Mouse (Mus musculus): Measurements from ENCODE around the gene Ppan. TPM values are rescaled to one million over a fixed set of nuclear protein-coding genes. Genes with fewer than 3 reads are reported as not detected.

The Ppan gene
- total and polyA plus RNA-seq, 2 experiments from 2014 or later, result 16.9 to 17.4 TPM

GRCm38 (mm10) chr9:20895382-20895781 lies 7.4 kb downstream of the Ppan start:
- Histone ChIP-seq H3K4me2 (ENCODE audit: low read depth, low read length) (no peak overlapping the region), H3K4me1 (ENCODE audit: control insufficient read depth, insufficient read depth) (peaks cover 10% of the 10 kb centered on the region), H3K27ac (ENCODE audit: low read depth) (no peak overlapping the region), H3K4me3 (ENCODE audit: low read depth, low read length) (no peak overlapping the region), H3K36me3 (replicated peaks; ENCODE audit: control insufficient read depth, insufficient read depth, low read length) (peaks cover 68% of the 10 kb centered on the region), H3K27me3 (ENCODE audit: control insufficient read depth, insufficient read depth, low read length) (no peaks in the 10 kb centered on the region), H3K9me3 (replicated peaks; ENCODE audit: control insufficient read depth, low read length) (no peaks in the 10 kb centered on the region), H3K9ac (replicated peaks; ENCODE audit: low read depth, low read length) (no peak overlapping the region)
- 90% methylated on average over 9 of the region's 9 CpGs for WGBS
- DNase-seq (ENCODE audit: low spot score) (no peak), ATAC-seq (ENCODE audit: insufficient read depth, low read depth) (no peak)
- TF ChIP-seq CTCF (IDR thresholded peaks at IDR 0.05; ENCODE audit: low read depth), result no peak
- no peak for TF ChIP-seq EP300 (IDR thresholded peaks at IDR 0.05; ENCODE audit: low read depth)

- H3K9me3 ChIP-seq (replicated peaks; ENCODE audit: control insufficient read depth, low read length), result no peaks in the 10 kb centered on the region
- H3K4me3 ChIP-seq (ENCODE audit: low read depth, low read length), result peak overlapping the region; percentile 93
- ATAC-seq (ENCODE audit: insufficient read depth, low read depth) (peak; percentile 36), DNase-seq (ENCODE audit: low spot score) (no peak)
- H3K36me3 ChIP-seq (replicated peaks; ENCODE audit: control insufficient read depth, insufficient read depth, low read length), result peaks cover 42% of the 10 kb centered on the region
- TF ChIP-seq EP300 (IDR thresholded peaks at IDR 0.05; ENCODE audit: low read depth) (no peak), CTCF (IDR thresholded peaks at IDR 0.05; ENCODE audit: low read depth) (no peak)
- peaks cover 10% of the 10 kb centered on the region for H3K4me1 ChIP-seq (ENCODE audit: control insufficient read depth, insufficient read depth)
- 3% methylated on average over 36 of the region's 39 CpGs for WGBS
- H3K27ac ChIP-seq (ENCODE audit: low read depth), result peak overlapping the region; percentile 64
- H3K9ac ChIP-seq (replicated peaks; ENCODE audit: low read depth, low read length), result peak overlapping the region; percentile 95
- no peaks in the 10 kb centered on the region for H3K27me3 ChIP-seq (ENCODE audit: control insufficient read depth, insufficient read depth, low read length)
- peak overlapping the region; percentile 97 for H3K4me2 ChIP-seq (ENCODE audit: low read depth, low read length)
These were observed 9.9 kb downstream of the Ppan start for GRCm38 (mm10) chr9:20897736-20898510.

GRCm38 (mm10) chr9:20898511-20899073 lies 10.6 kb downstream of the Ppan start, which contains the start of gene Eif3g:
Eif3g (minus strand) TSS chr9:20898623.
- Histone ChIP-seq H3K27me3 (ENCODE audit: control insufficient read depth, insufficient read depth, low read length) (no peaks in the 10 kb centered on the region), H3K36me3 (replicated peaks; ENCODE audit: control insufficient read depth, insufficient read depth, low read length) (peaks cover 37% of the 10 kb centered on the region), H3K4me2 (ENCODE audit: low read depth, low read length) (peak within 1 kb of the TSS; percentile 97), H3K9ac (replicated peaks; ENCODE audit: low read depth, low read length) (peak within 1 kb of the TSS; percentile 95), H3K4me3 (ENCODE audit: low read depth, low read length) (peak within 1 kb of the TSS; percentile 93), H3K9me3 (replicated peaks; ENCODE audit: control insufficient read depth, low read length) (no peaks in the 10 kb centered on the region), H3K27ac (ENCODE audit: low read depth) (peak within 1 kb of the TSS; percentile 64), H3K4me1 (ENCODE audit: control insufficient read depth, insufficient read depth) (peaks cover 10% of the 10 kb centered on the region)
- 3% methylated on average over 34 of the region's 34 CpGs for WGBS
- peak; percentile 88 for DNase-seq (ENCODE audit: low spot score)
- ATAC-seq (ENCODE audit: insufficient read depth, low read depth), result peak; percentile 84
- TF ChIP-seq CTCF (IDR thresholded peaks at IDR 0.05; ENCODE audit: low read depth), result peak; percentile 89
- TF ChIP-seq EP300 (IDR thresholded peaks at IDR 0.05; ENCODE audit: low read depth), result no peak

- Histone ChIP-seq H3K27me3 (ENCODE audit: control insufficient read depth, insufficient read depth, low read length) (no peaks in the 10 kb centered on the region), H3K27ac (ENCODE audit: low read depth) (peak overlapping the region; percentile 3; the same call in 1 of the 2 replicates), H3K4me3 (ENCODE audit: low read depth, low read length) (no peak overlapping the region), H3K4me2 (ENCODE audit: low read depth, low read length) (no peak overlapping the region; the same call in 1 of the 2 replicates), H3K4me1 (ENCODE audit: control insufficient read depth, insufficient read depth) (peaks cover 10% of the 10 kb centered on the region), H3K9ac (replicated peaks; ENCODE audit: low read depth, low read length) (no peak overlapping the region; the same call in 1 of the 2 replicates), H3K36me3 (replicated peaks; ENCODE audit: control insufficient read depth, insufficient read depth, low read length) (peaks cover 24% of the 10 kb centered on the region), H3K9me3 (replicated peaks; ENCODE audit: control insufficient read depth, low read length) (no peaks in the 10 kb centered on the region)
- peak; percentile 69 for DNase-seq (ENCODE audit: low spot score)
- WGBS, result 6% methylated on average over 13 of the region's 13 CpGs
- TF ChIP-seq EP300 (IDR thresholded peaks at IDR 0.05; ENCODE audit: low read depth) (no peak), CTCF (IDR thresholded peaks at IDR 0.05; ENCODE audit: low read depth) (peak; percentile 78)
- peak; percentile 28 for ATAC-seq (ENCODE audit: insufficient read depth, low read depth)
These were observed 13.6 kb downstream of the Ppan start for GRCm38 (mm10) chr9:20901466-20902173.

GRCm38 (mm10) chr9:20902174-20902491 lies 14.2 kb downstream of the Ppan start:
- ATAC-seq (ENCODE audit: insufficient read depth, low read depth) (no peak; the same call in 1 of the 2 replicates), DNase-seq (ENCODE audit: low spot score) (no peak)
- H3K4me2 ChIP-seq (ENCODE audit: low read depth, low read length), result no peak overlapping the region; the same call in 1 of the 2 replicates
- H3K9me3 ChIP-seq (replicated peaks; ENCODE audit: control insufficient read depth, low read length), result no peaks in the 10 kb centered on the region
- H3K27me3 ChIP-seq (ENCODE audit: control insufficient read depth, insufficient read depth, low read length), result no peaks in the 10 kb centered on the region
- no peak for TF ChIP-seq CTCF (IDR thresholded peaks at IDR 0.05; ENCODE audit: low read depth)
- no peak overlapping the region; the same call in 1 of the 2 replicates for H3K9ac ChIP-seq (replicated peaks; ENCODE audit: low read depth, low read length)
- peak overlapping the region; percentile 3; the same call in 1 of the 2 replicates for H3K27ac ChIP-seq (ENCODE audit: low read depth)
- WGBS, result 8% methylated on average over 6 of the region's 6 CpGs
- no peak overlapping the region for H3K4me3 ChIP-seq (ENCODE audit: low read depth, low read length)
- peaks cover 24% of the 10 kb centered on the region for H3K36me3 ChIP-seq (replicated peaks; ENCODE audit: control insufficient read depth, insufficient read depth, low read length)
- H3K4me1 ChIP-seq (ENCODE audit: control insufficient read depth, insufficient read depth), result peaks cover 9% of the 10 kb centered on the region
